Mouse (Mus musculus) CH12.LX (cell line): ENCODE measurements around the gene Ptx4. TPM values are rescaled to one million over a fixed set of nuclear protein-coding genes. Genes with fewer than 3 reads are reported as not detected.

Experiments used
- DNase-seq: peaks from one replicate; pipeline ENCODE4 v3.0.0-alpha.2; 2013; ENCODE audit errors: extremely low read depth
- H3K27ac ChIP-seq: 2 replicates; pipeline ENCODE4 v1.5.1; 2012; ENCODE audit warnings: low read depth, mild to moderate bottlenecking, control low read depth, moderate library complexity; ENCODE audit not compliant: insufficient read depth
- H3K27me3 ChIP-seq: replicated peaks from 2 replicates; pipeline ENCODE3; 2012; ENCODE audit warnings: inconsistent platforms
- H3K36me3 ChIP-seq, 2 experiments: replicated peaks in 1 of 2; 2 replicates each; pipeline versions ENCODE3 to v1.6.1; 2012; ENCODE audit warnings: inconsistent platforms in 1 of 2, low read length in 1 of 2, mild to moderate bottlenecking in 1 of 2, mixed read lengths in 1 of 2, moderate library complexity in 1 of 2; ENCODE audit not compliant: control insufficient read depth in 1 of 2, insufficient read depth in 1 of 2
- H3K4me1 ChIP-seq, 2 experiments: 2 replicates each; pipeline ENCODE4 v1.6.1; 2012; ENCODE audit warnings: inconsistent platforms in 1 of 2, moderate library complexity in 1 of 2; ENCODE audit not compliant: insufficient read depth in 2 of 2, control insufficient read depth in 1 of 2
- H3K4me2 ChIP-seq: 2 replicates; pipeline ENCODE4 v1.6.1; 2012; ENCODE audit warnings: low read depth, mild to moderate bottlenecking, control low read depth; ENCODE audit not compliant: poor library complexity, insufficient read depth, severe bottlenecking
- H3K4me3 ChIP-seq, 3 experiments: fragments of 150-350 bp in 1 of 3; sonication (generic) in 1 of 3; replicated peaks in 1 of 3; 2 replicates each; pipeline versions ENCODE3 to v1.5.1; 2011 to 2012; ENCODE audit warnings: low read depth in 2 of 3, low read length in 2 of 3, mild to moderate bottlenecking in 2 of 3, moderate library complexity in 2 of 3, control low read depth in 1 of 3, improper control_type of control experiment in 1 of 3, inconsistent platforms in 1 of 3, mixed read lengths in 1 of 3; ENCODE audit not compliant: poor library complexity in 1 of 3
- H3K79me2 ChIP-seq: replicated peaks from 2 replicates; pipeline ENCODE4 v1.6.1; 2012; ENCODE audit warnings: mild to moderate bottlenecking, moderate library complexity; ENCODE audit not compliant: control insufficient read depth, poor library complexity, insufficient read depth, severe bottlenecking; ENCODE audit errors: extremely low read depth
- H3K9ac ChIP-seq: 2 replicates; pipeline ENCODE4 v1.6.1; 2012; ENCODE audit warnings: low read depth, mild to moderate bottlenecking, control low read depth, moderate library complexity; ENCODE audit not compliant: insufficient read depth
- H3K9me3 ChIP-seq: replicated peaks from 2 replicates; pipeline ENCODE3; 2012; ENCODE audit warnings: low read length, inconsistent platforms, mixed read lengths
- BHLHE40 ChIP-seq: IDR thresholded peaks from 2 replicates; pipeline ENCODE4 v1.6.1; 2011; ENCODE audit warnings: mild to moderate bottlenecking, low read depth, low read length, improper control_type of control experiment
- CTCF ChIP-seq, 2 experiments: IDR thresholded peaks in 1 of 2; conservative IDR thresholded peaks in 1 of 2; 2 replicates each; pipeline ENCODE4 v1.5.1; 2011 to 2012; ENCODE audit warnings: low read depth in 2 of 2, low read length in 2 of 2, improper control_type of control experiment in 1 of 2, inconsistent platforms in 1 of 2, mild to moderate bottlenecking in 1 of 2, moderate library complexity in 1 of 2
- E2F4 ChIP-seq: IDR thresholded peaks from 2 replicates; pipeline ENCODE4 v1.6.1; 2011; ENCODE audit warnings: low read depth, low read length, improper control_type of control experiment; ENCODE audit not compliant: insufficient replicate concordance
- ELF1 ChIP-seq: IDR thresholded peaks from 2 replicates; pipeline ENCODE4 v1.6.1; 2014; ENCODE audit warnings: low read depth, mild to moderate bottlenecking, inconsistent platforms, low read length, improper control_type of control experiment
- EP300 ChIP-seq: IDR thresholded peaks from 2 replicates; pipeline ENCODE4 v1.6.1; 2011; ENCODE audit warnings: low read length, improper control_type of control experiment
- ETS1 ChIP-seq: conservative IDR thresholded peaks from 2 replicates; pipeline ENCODE4 v1.6.1; 2012; ENCODE audit warnings: low read depth, mild to moderate bottlenecking, inconsistent platforms, low read length, improper control_type of control experiment, moderate library complexity
- IRF4 ChIP-seq: IDR thresholded peaks from 2 replicates; pipeline ENCODE4 v1.6.1; 2014; ENCODE audit warnings: low read depth, mild to moderate bottlenecking, inconsistent platforms, low read length, improper control_type of control experiment
- JUN ChIP-seq: IDR thresholded peaks from 2 replicates; pipeline ENCODE4 v1.6.1; 2011; ENCODE audit warnings: low read depth, mild to moderate bottlenecking, low read length, improper control_type of control experiment, moderate library complexity; ENCODE audit not compliant: insufficient read depth
- MEF2A ChIP-seq: IDR thresholded peaks from 2 replicates; pipeline ENCODE4 v1.6.1; 2014; ENCODE audit warnings: low read depth, mild to moderate bottlenecking, inconsistent platforms, low read length, improper control_type of control experiment, borderline replicate concordance
- MXI1 ChIP-seq: IDR thresholded peaks from 2 replicates; pipeline ENCODE4 v1.6.1; 2011; ENCODE audit warnings: mild to moderate bottlenecking, low read depth, low read length, improper control_type of control experiment
- MYC ChIP-seq: IDR thresholded peaks from 2 replicates; pipeline ENCODE4 v1.6.1; 2011; ENCODE audit warnings: low read depth, mild to moderate bottlenecking, improper control_type of control experiment, low read length
- NELFE ChIP-seq: IDR thresholded peaks from 2 replicates; pipeline ENCODE4 v1.6.1; 2011; ENCODE audit warnings: low read depth, low read length, improper control_type of control experiment
- NRF1 ChIP-seq: IDR thresholded peaks from 2 replicates; pipeline ENCODE4 v1.6.1; 2014; ENCODE audit warnings: low read depth, mild to moderate bottlenecking, inconsistent platforms, low read length, improper control_type of control experiment, moderate library complexity
- PAX5 ChIP-seq: IDR thresholded peaks from 2 replicates; pipeline ENCODE4 v1.6.1; 2012; ENCODE audit warnings: low read length, inconsistent platforms, mixed read lengths
- POLR2A ChIP-seq: IDR thresholded peaks from 2 replicates; pipeline ENCODE4 v1.6.1; 2011; ENCODE audit warnings: low read depth, mild to moderate bottlenecking, improper control_type of control experiment, low read length
- POLR2AphosphoS2 ChIP-seq: IDR thresholded peaks from 2 replicates; pipeline ENCODE4 v1.6.1; 2011; ENCODE audit warnings: low read depth, low read length, improper control_type of control experiment
- RAD21 ChIP-seq: IDR thresholded peaks from 2 replicates; pipeline ENCODE4 v1.6.1; 2011; ENCODE audit warnings: low read depth, mild to moderate bottlenecking, low read length, improper control_type of control experiment, moderate library complexity
- RCOR1 ChIP-seq: conservative IDR thresholded peaks from 2 replicates; pipeline ENCODE4 v1.6.1; 2012; ENCODE audit warnings: low read depth, mild to moderate bottlenecking, inconsistent platforms, low read length, improper control_type of control experiment
- TCF12 ChIP-seq: IDR thresholded peaks from 2 replicates; pipeline ENCODE4 v1.6.1; 2014; ENCODE audit warnings: low read depth, mild to moderate bottlenecking, inconsistent platforms, low read length, improper control_type of control experiment
- UBTF ChIP-seq: IDR thresholded peaks from 2 replicates; pipeline ENCODE4 v1.6.1; 2012; ENCODE audit warnings: low read depth, mild to moderate bottlenecking, inconsistent platforms, low read length, improper control_type of control experiment, moderate library complexity
- USF2 ChIP-seq: conservative IDR thresholded peaks from 2 replicates; pipeline ENCODE4 v1.6.1; 2011; ENCODE audit warnings: low read depth, low read length, improper control_type of control experiment
- ZC3H11A ChIP-seq: IDR thresholded peaks from 2 replicates; pipeline ENCODE4 v1.6.1; 2012; ENCODE audit warnings: low read depth, mild to moderate bottlenecking, inconsistent platforms, low read length, improper control_type of control experiment
- ZMIZ1 ChIP-seq: IDR thresholded peaks from 2 replicates; pipeline ENCODE4 v1.6.1; 2012; ENCODE audit warnings: low read depth, mild to moderate bottlenecking, inconsistent platforms, low read length, improper control_type of control experiment
- ZNF384 ChIP-seq: IDR thresholded peaks from 2 replicates; pipeline ENCODE4 v1.6.1; 2012; ENCODE audit warnings: low read depth, low read length, improper control_type of control experiment, inconsistent platforms
- dilution Hi-C: fragments of 300-500 bp; cut with MboI; formaldehyde crosslinking; loops from 2 replicates; pipeline ENCODE4 v1.14.3; 2020; ENCODE audit warnings: low sequenced_read_pairs; ENCODE audit not compliant: extremely low pct_unique_long_range_greater_than_20kb, extremely low pct_ligation_motif_present
- in situ Hi-C: fragments of 300-500 bp; cut with MboI; formaldehyde crosslinking; loops from 3 replicates; pipeline ENCODE4 v1.14.3; 2019; ENCODE audit warnings: low sequenced_read_pairs, low pct_ligation_motif_present, low pct_unique_long_range_greater_than_20kb, mixed read lengths
- polyA plus RNA-seq: library from polyadenylated mRNA; unstranded; fragments of >175 nt; gene quantifications from 2 replicates; pipeline ENCODE4 v1.2.1, GENCODE M21; 2012; ENCODE audit warnings: low read depth; ENCODE audit not compliant: insufficient read length
- total RNA-seq, 2 experiments: library from RNA; depleted of rRNA; stranded (reverse); fragments of 300-350 nt in 1 of 2; fragments of >200 nt in 1 of 2; gene quantifications; 2 replicates each; pipeline ENCODE4 v1.2.3; 2012 to 2014

Gene Ptx4
- total and polyA plus RNA-seq, 3 experiments, result not detected

- H3K36me3 ChIP-seq, result peaks cover 0 to 42% of the 10 kb centered on the region in 2 experiments
- peaks cover 6% of the 10 kb centered on the region; the same call in 1 of the 2 replicates for H3K79me2 ChIP-seq
- TF ChIP-seq CTCF (conservative IDR thresholded peaks at IDR 0.05 in 1 of 2, IDR thresholded peaks at IDR 0.05 in 1 of 2; ENCODE audit: low read depth in 2 of 2, low read length in 2 of 2) (no peak), IRF4 (no peak), RAD21 (no peak), PAX5 (no peak), JUN (no peak), RCOR1 (no peak), NELFE (no peak), MEF2A (no peak), NRF1 (no peak), ZC3H11A (no peak), TCF12 (no peak), ZNF384 (no peak), USF2 (no peak), UBTF (no peak)
- in situ Hi-C loops, result no loop called here
- no peak overlapping the region for H3K4me2 ChIP-seq
- dilution Hi-C loops, result no loop called here
- DNase-seq, result no peak
- no peaks in the 10 kb centered on the region for H3K9me3 ChIP-seq
- no peak overlapping the region for H3K4me3 ChIP-seq
- H3K9ac ChIP-seq, result no peak overlapping the region
- H3K27ac ChIP-seq, result no peak overlapping the region
- peaks cover 9 to 24% of the 10 kb centered on the region in 2 experiments for H3K4me1 ChIP-seq
- no peaks in the 10 kb centered on the region for H3K27me3 ChIP-seq
These were observed 15.1 kb downstream of the Ptx4 start for GRCm38 (mm10) chr17:25135622-25136021.

GRCm38 (mm10) chr17:25138803-25139202, 18.2 kb downstream of the Ptx4 start:
- H3K9me3 ChIP-seq, result no peaks in the 10 kb centered on the region
- no peak overlapping the region for H3K4me3 ChIP-seq
- H3K79me2 ChIP-seq, result peaks cover 3% of the 10 kb centered on the region; the same call in 1 of the 2 replicates
- in situ Hi-C loops, result no loop called here
- no peak overlapping the region for H3K27ac ChIP-seq
- no peak overlapping the region for H3K9ac ChIP-seq
- no peaks in the 10 kb centered on the region for H3K27me3 ChIP-seq
- TF ChIP-seq ZMIZ1 (no peak), POLR2AphosphoS2 (no peak), POLR2A (no peak), PAX5 (no peak), MEF2A (no peak), EP300 (no peak), MYC (no peak), E2F4 (no peak), RCOR1 (no peak), ETS1 (no peak), ZNF384 (no peak), MXI1 (no peak), ELF1 (no peak), CTCF (conservative IDR thresholded peaks at IDR 0.05 in 1 of 2, IDR thresholded peaks at IDR 0.05 in 1 of 2; ENCODE audit: low read depth in 2 of 2, low read length in 2 of 2) (no peak), BHLHE40 (no peak)
- no peak overlapping the region for H3K4me2 ChIP-seq
- DNase-seq, result no peak
- peaks cover 9 to 21% of the 10 kb centered on the region in 2 experiments for H3K4me1 ChIP-seq
- H3K36me3 ChIP-seq, result peaks cover 0 to 65% of the 10 kb centered on the region in 2 experiments
- dilution Hi-C loops, result no loop called here
